Mouse (Mus musculus) limb, embryonic 11.5 days (tissue): ENCODE measurements around the gene Eps15. TPM values are rescaled to one million over a fixed set of nuclear protein-coding genes. Genes with fewer than 3 reads are reported as not detected.
A peak's percentile ranks its signal among the peaks of the same experiment; 100 is the strongest.

Source experiments
- ATAC-seq: fragments of 200-750 bp; cut with Nextera tagmentation; 2 replicates; pipeline ENCODE4 v1.8.0; 2017; ENCODE audit warnings: low read depth; ENCODE audit not compliant: insufficient number of reproducible peaks, low FRiP score, low TSS enrichment
- DNase-seq: peaks from one replicate; pipeline ENCODE4 v3.0.0-alpha.2; 2015; ENCODE audit warnings: low spot score
- H3K27ac ChIP-seq: fragments of 300-500 bp; sonication (generic); replicated peaks from 2 replicates; pipeline ENCODE4 v1.5.1; 2014; ENCODE audit warnings: low read depth, mild to moderate bottlenecking, low read length
- H3K27me3 ChIP-seq: fragments of 300-500 bp; sonication (generic); 2 replicates; pipeline ENCODE4 v1.6.1; 2014; ENCODE audit warnings: mild to moderate bottlenecking, low read length, mixed read lengths; ENCODE audit not compliant: control insufficient read depth, insufficient read depth
- H3K36me3 ChIP-seq: fragments of 300-500 bp; sonication (generic); 2 replicates; pipeline ENCODE4 v1.6.1; 2014; ENCODE audit warnings: mild to moderate bottlenecking, low read length, moderate library complexity, mixed read lengths; ENCODE audit not compliant: control insufficient read depth, insufficient read depth
- H3K4me1 ChIP-seq: fragments of 300-500 bp; sonication (generic); 2 replicates; pipeline ENCODE4 v1.6.1; 2014; ENCODE audit warnings: low read length, mixed read lengths; ENCODE audit not compliant: control insufficient read depth, insufficient read depth
- H3K4me2 ChIP-seq: fragments of 300-500 bp; sonication (generic); 2 replicates; pipeline ENCODE4 v1.6.1; 2014; ENCODE audit warnings: low read depth, mild to moderate bottlenecking, moderate library complexity; ENCODE audit not compliant: severe bottlenecking
- H3K4me3 ChIP-seq: fragments of 300-500 bp; sonication (generic); 2 replicates; pipeline ENCODE4 v1.5.1; 2014; ENCODE audit warnings: low read depth, low read length
- H3K9ac ChIP-seq: fragments of 300-500 bp; sonication (generic); 2 replicates; pipeline ENCODE4 v1.6.1; 2014; ENCODE audit warnings: mild to moderate bottlenecking, low read length
- H3K9me3 ChIP-seq: fragments of 300-500 bp; sonication (generic); 2 replicates; pipeline ENCODE4 v1.6.1; 2016; ENCODE audit warnings: low read length; ENCODE audit not compliant: control insufficient read depth
- WGBS: fragments of 180-500 bp; shearing (Covaris S2); extraction: QIAGEN DNeasy Blood & Tissue Kit; methylation state at CpG from one replicate; pipeline ENCODE4 v1.1.7; 2014; 5-methylcytosine and 5-hydroxymethylcytosine counted together
- polyA plus RNA-seq: library from polyadenylated mRNA; unstranded; fragments of >200 nt; fragmentation: Nextera tagmentation; extraction: Ambion mirVana; gene quantifications from 2 replicates; pipeline ENCODE4 v1.2.1, GENCODE M21; 2014

Gene Eps15
- polyA plus RNA-seq, 1 experiment from 2014 or later = 38.7 TPM

DNA sequence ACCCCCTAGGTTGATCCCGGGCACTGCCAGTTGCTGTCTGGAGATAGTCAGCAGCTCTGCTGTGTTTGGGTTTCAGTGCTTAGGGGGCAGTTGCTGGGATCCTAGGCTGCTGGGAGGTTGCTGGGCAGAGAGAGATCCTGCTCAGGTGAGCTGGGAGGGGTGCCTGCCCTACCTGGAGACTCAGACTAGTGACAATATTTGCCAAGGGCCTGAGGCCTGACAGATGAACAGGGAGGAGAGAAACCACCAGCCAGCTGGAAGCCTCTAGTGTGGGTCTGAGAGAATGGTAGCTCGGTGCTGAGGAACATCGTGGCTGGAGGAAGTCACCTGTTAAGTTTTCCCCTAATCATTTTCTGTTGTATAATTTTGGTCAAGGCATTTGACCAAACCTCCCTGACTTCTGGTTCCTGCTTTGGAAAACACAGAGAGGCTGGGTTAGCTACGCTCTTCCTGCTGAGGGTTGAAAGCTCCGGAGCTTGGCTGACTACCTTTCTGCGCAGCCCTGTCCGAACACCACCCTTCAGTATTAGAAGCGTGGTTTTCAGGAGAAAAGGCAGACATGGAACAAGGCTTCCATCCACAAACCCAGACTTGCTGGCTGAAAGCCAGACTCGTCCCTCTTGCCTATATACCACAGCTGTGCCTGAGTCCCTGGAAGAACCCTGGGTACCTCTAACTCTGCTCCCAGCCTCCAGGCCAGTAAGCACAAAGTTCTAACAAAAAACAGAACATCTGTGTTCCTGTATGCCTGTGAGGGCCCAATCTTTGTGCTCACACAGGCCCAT lies 127.8 kb downstream of the Eps15 start:
- WGBS = 80% methylated on average over 9 of the region's 9 CpGs
- H3K4me2 ChIP-seq = peak overlapping the region; percentile 92; the same call in 1 of the 2 replicates
- no peak overlapping the region for H3K9ac ChIP-seq
- no peak overlapping the region for H3K4me3 ChIP-seq
- H3K36me3 ChIP-seq = no peaks in the 10 kb centered on the region
- H3K9me3 ChIP-seq = no peaks in the 10 kb centered on the region
- no peak overlapping the region for H3K27ac ChIP-seq
- ATAC-seq (no peak), DNase-seq (no peak)
- no peaks in the 10 kb centered on the region for H3K27me3 ChIP-seq
- no peaks in the 10 kb centered on the region for H3K4me1 ChIP-seq

DNA sequence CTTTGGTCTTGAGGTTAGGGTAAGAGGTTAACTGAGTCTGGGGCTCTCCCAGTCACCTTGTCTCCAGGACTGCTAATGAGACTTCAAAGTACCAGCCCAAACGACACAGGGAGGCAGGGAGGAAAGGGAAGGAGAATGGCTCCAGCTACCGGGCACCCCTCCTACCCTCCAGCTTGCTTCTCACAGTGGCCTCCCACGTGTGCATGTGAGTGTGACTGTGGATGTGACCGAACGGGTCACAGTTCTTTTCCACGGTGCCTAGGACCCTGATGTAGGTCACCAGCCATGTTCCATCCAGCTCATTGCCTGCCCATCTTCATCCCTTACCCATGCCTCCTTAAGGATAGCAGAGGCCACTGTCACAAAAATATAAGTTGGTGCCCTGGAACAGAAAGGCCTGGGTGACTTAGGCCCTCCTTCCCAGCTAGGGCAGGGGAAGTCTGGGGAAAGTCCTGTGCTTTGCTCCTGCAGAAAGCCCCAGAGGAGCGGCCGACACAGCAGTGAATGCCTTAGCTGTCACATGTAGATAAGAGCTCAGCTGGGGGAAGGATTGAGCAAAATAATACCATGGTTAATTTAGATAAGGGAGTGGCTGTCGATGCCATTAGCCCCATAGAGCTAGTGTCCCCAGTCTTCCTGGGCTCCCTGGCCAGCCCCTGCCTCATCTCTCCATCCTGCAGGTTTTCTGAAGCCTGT lies 130.8 kb downstream of the Eps15 start:
- Histone ChIP-seq H3K4me3 (no peak overlapping the region), H3K4me2 (no peak overlapping the region), H3K36me3 (no peaks in the 10 kb centered on the region), H3K27ac (no peak overlapping the region), H3K9me3 (no peaks in the 10 kb centered on the region), H3K4me1 (no peaks in the 10 kb centered on the region), H3K9ac (no peak overlapping the region), H3K27me3 (no peaks in the 10 kb centered on the region)
- 64% methylated on average over 9 of the region's 9 CpGs for WGBS
- DNase-seq (no peak), ATAC-seq (no peak)

- Histone ChIP-seq H3K27me3 (no peaks in the 10 kb centered on the region), H3K9ac (no peak overlapping the region), H3K4me2 (no peak overlapping the region), H3K9me3 (no peaks in the 10 kb centered on the region), H3K36me3 (no peaks in the 10 kb centered on the region), H3K4me3 (no peak overlapping the region), H3K4me1 (no peaks in the 10 kb centered on the region), H3K27ac (no peak overlapping the region; the same call in 1 of the 2 replicates)
- ATAC-seq = no peak
- 86% methylated on average over 6 of the region's 6 CpGs for WGBS
- DNase-seq = no peak
These were observed 131.4 kb downstream of the Eps15 start for GRCm38 (mm10) chr4:109411377-109411967.

- WGBS = 90% methylated on average over 5 of the region's 5 CpGs
- H3K27ac ChIP-seq = no peak overlapping the region; the same call in 1 of the 2 replicates
These were observed 132.2 kb downstream of the Eps15 start for GRCm38 (mm10) chr4:109412233-109412632.

GRCm38 (mm10) chr4:109417998-109418397 lies 137.9 kb downstream of the Eps15 start:
- H3K4me1 ChIP-seq = no peaks in the 10 kb centered on the region
- no peaks in the 10 kb centered on the region for H3K27me3 ChIP-seq
- 75% methylated on average over 1 of the region's 1 CpGs for WGBS
- no peak for DNase-seq
- no peaks in the 10 kb centered on the region for H3K36me3 ChIP-seq
- no peak overlapping the region for H3K4me3 ChIP-seq
- H3K9ac ChIP-seq = no peak overlapping the region
- ATAC-seq = no peak
- no peak overlapping the region for H3K27ac ChIP-seq
- H3K9me3 ChIP-seq = no peaks in the 10 kb centered on the region
- no peak overlapping the region for H3K4me2 ChIP-seq

More at GRCm38 (mm10) chr4:109412233-109412632, 132.2 kb downstream of the Eps15 start:
- Histone ChIP-seq H3K4me2 (no peak overlapping the region), H3K36me3 (no peaks in the 10 kb centered on the region), H3K9ac (no peak overlapping the region), H3K27me3 (no peaks in the 10 kb centered on the region), H3K4me1 (no peaks in the 10 kb centered on the region), H3K9me3 (no peaks in the 10 kb centered on the region), H3K4me3 (no peak overlapping the region)
- ATAC-seq = no peak
- DNase-seq = no peak

DNA sequence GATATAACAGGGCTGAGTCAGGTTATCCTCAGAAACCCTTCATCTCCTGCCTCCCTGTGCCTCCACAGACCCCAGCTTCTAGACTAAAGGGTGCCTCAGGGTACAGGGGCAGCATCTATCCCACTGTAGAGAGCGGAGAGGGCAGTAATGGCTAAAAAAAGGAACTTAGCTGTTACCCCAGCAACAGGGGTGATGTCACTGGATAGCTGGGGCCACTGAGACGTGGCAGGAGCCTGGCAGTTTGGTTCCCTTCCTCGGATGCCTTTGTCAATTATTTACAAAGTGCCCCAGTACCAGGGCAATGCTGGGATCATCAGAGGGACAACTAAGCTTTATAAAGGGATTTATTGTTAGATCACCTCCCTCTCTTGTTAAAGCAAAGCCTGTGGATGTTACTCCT lies 138.9 kb downstream of the Eps15 start:
- no peak for DNase-seq
- Histone ChIP-seq H3K9ac (no peak overlapping the region), H3K27ac (no peak overlapping the region), H3K4me3 (no peak overlapping the region), H3K4me1 (no peaks in the 10 kb centered on the region), H3K9me3 (no peaks in the 10 kb centered on the region), H3K27me3 (no peaks in the 10 kb centered on the region), H3K4me2 (no peak overlapping the region), H3K36me3 (no peaks in the 10 kb centered on the region)
- no peak for ATAC-seq
- WGBS = 56% methylated on average over 3 of the region's 3 CpGs

DNA sequence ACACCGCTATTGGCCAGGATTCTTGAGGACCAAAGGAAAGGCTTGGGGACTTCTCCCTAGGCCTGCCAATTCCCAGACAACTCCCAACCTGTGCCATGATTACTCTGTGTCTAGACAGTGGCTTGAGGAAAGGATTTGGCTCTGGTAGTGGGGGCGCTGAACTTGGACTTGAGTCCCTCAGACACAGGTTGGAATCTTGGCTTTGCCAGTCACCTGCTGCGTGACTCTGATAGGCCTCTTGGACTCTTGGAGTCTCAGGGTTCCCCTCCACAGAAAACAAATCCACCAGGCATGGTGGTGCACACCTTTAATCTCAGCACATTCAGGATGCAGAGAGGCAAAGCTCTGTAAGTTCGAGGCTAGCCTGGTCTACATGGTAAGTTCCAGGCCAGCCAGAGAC lies 139.5 kb downstream of the Eps15 start:
- no peak overlapping the region for H3K9ac ChIP-seq
- no peaks in the 10 kb centered on the region for H3K36me3 ChIP-seq
- H3K4me1 ChIP-seq = no peaks in the 10 kb centered on the region
- 87% methylated on average over 4 of the region's 4 CpGs for WGBS
- no peaks in the 10 kb centered on the region for H3K9me3 ChIP-seq
- no peak overlapping the region for H3K27ac ChIP-seq
- no peak overlapping the region for H3K4me3 ChIP-seq
- H3K4me2 ChIP-seq = no peak overlapping the region
- H3K27me3 ChIP-seq = no peaks in the 10 kb centered on the region
- DNase-seq = no peak
- no peak for ATAC-seq

- DNase-seq = no peak
- no peak overlapping the region for H3K9ac ChIP-seq
- no peaks in the 10 kb centered on the region for H3K36me3 ChIP-seq
- H3K4me2 ChIP-seq = no peak overlapping the region
- 73% methylated on average over 8 of the region's 8 CpGs for WGBS
- H3K27ac ChIP-seq = no peak overlapping the region
- ATAC-seq = no peak
- no peaks in the 10 kb centered on the region for H3K9me3 ChIP-seq
- no peaks in the 10 kb centered on the region for H3K4me1 ChIP-seq
- H3K27me3 ChIP-seq = no peaks in the 10 kb centered on the region
- no peak overlapping the region for H3K4me3 ChIP-seq
These were observed 140.2 kb downstream of the Eps15 start for GRCm38 (mm10) chr4:109420138-109420795.
